Mouse (Mus musculus) gastrocnemius, postnatal 10 days (tissue): ENCODE data around the gene Taok2. TPM values are rescaled to one million over a fixed set of nuclear protein-coding genes. Genes with fewer than 3 reads are reported as not detected.

ENCODE experiments used
- DNase-seq: peaks from one replicate; pipeline ENCODE4 v3.0.0; 2021; ENCODE audit warnings: mixed read lengths
- total RNA-seq, 2 experiments: library from RNA; stranded (reverse); gene quantifications; 2 replicates each; pipeline ENCODE4 v1.2.3; 2021

Gene Taok2
- total RNA-seq, 2 experiments from 2014 or later = 40.2 to 52.3 TPM

- no peak for DNase-seq
Measured at GRCm38 (mm10) chr7:126870520-126870891, 14.0 kb downstream of the Taok2 start.

- no peak for DNase-seq
Measured at GRCm38 (mm10) chr7:126869780-126870519, 14.6 kb downstream of the Taok2 start.

- DNase-seq = no peak
Measured at GRCm38 (mm10) chr7:126868003-126868402, 16.5 kb downstream of the Taok2 start.

GRCm38 (mm10) chr7:126867534-126867933, 17.0 kb downstream of the Taok2 start:
- no peak for DNase-seq

GRCm38 (mm10) chr7:126863791-126864190, 20.7 kb downstream of the Taok2 start:
- no peak for DNase-seq

- DNase-seq = peak; percentile 96
Measured at GRCm38 (mm10) chr7:126862147-126862784, 22.2 kb downstream of the Taok2 start, which contains the start of gene Ino80e. Gene Ino80e, minus strand, starts transcription at chr7:126862377.

- DNase-seq = peak; percentile 93
Measured at GRCm38 (mm10) chr7:126861429-126862130, 22.9 kb downstream of the Taok2 start, which contains the start of gene Hirip3. Gene Hirip3, plus strand, starts transcription at chr7:126861972.

GRCm38 (mm10) chr7:126860987-126861386, 23.5 kb downstream of the Taok2 start:
- no peak for DNase-seq

GRCm38 (mm10) chr7:126856741-126857420, 27.6 kb downstream of the Taok2 start:
- DNase-seq = no peak

- DNase-seq = no peak
Measured at GRCm38 (mm10) chr7:126855641-126856040, 28.9 kb downstream of the Taok2 start.

- no peak for DNase-seq
Measured at GRCm38 (mm10) chr7:126853454-126853853, 31.0 kb downstream of the Taok2 start.

GRCm38 (mm10) chr7:126851192-126851591, 33.3 kb downstream of the Taok2 start:
- DNase-seq = no peak

- no peak for DNase-seq
Measured at GRCm38 (mm10) chr7:126850161-126850560, 34.3 kb downstream of the Taok2 start.

- DNase-seq = no peak
Measured at GRCm38 (mm10) chr7:126848794-126849193, 35.7 kb downstream of the Taok2 start.

GRCm38 (mm10) chr7:126847421-126848398, 36.8 kb downstream of the Taok2 start:
- DNase-seq = no peak

- DNase-seq = no peak
Measured at GRCm38 (mm10) chr7:126847116-126847420, 37.4 kb downstream of the Taok2 start, which contains the start of gene Doc2a. Gene Doc2a, plus strand, starts transcription at chr7:126847416.

- no peak for DNase-seq
Measured at GRCm38 (mm10) chr7:126845516-126845915, 39.0 kb downstream of the Taok2 start.

- DNase-seq = no peak
Measured at GRCm38 (mm10) chr7:126843276-126843675, 41.2 kb downstream of the Taok2 start.

GRCm38 (mm10) chr7:126833294-126833693, 51.2 kb downstream of the Taok2 start:
- DNase-seq = no peak

- peak; percentile 73 for DNase-seq
Measured at GRCm38 (mm10) chr7:126832036-126832598, 52.4 kb downstream of the Taok2 start.

- no peak for DNase-seq
Measured at GRCm38 (mm10) chr7:126831539-126831938, 53.0 kb downstream of the Taok2 start, which contains the start of gene 4930451I11Rik. Gene 4930451I11Rik, minus strand, starts transcription at chr7:126831639.
